Mouse (Mus musculus): Measurements from ENCODE around the gene Ripor2. TPM values are rescaled to one million over a fixed set of nuclear protein-coding genes. Genes with fewer than 3 reads are reported as not detected.

Ripor2 gene
- polyA plus RNA-seq, 1 experiment from 2014 or later = 3.5 TPM

GRCm38 (mm10) chr13:24615921-24616565 lies 34.1 kb downstream of the Ripor2 start:
- Histone ChIP-seq H3K27ac (replicated peaks; ENCODE audit: low read depth, low read length) (no peak overlapping the region), H3K36me3 (replicated peaks; ENCODE audit: control insufficient read depth, insufficient read depth, low read depth, low read length) (no peaks in the 10 kb centered on the region), H3K27me3 (ENCODE audit: control insufficient read depth, insufficient read depth, low read length) (no peaks in the 10 kb centered on the region), H3K9ac (replicated peaks; ENCODE audit: low read length) (no peak overlapping the region), H3K9me3 (replicated peaks; ENCODE audit: control insufficient read depth, low read length) (no peaks in the 10 kb centered on the region), H3K4me1 (ENCODE audit: control insufficient read depth, insufficient read depth, low read length) (no peaks in the 10 kb centered on the region), H3K4me3 (ENCODE audit: low read depth, low read length) (no peak overlapping the region), H3K4me2 (ENCODE audit: low read depth, low read length) (no peak overlapping the region)
- DNase-seq (ENCODE audit: low spot score) (no peak), ATAC-seq (replicated peaks; ENCODE audit: insufficient number of reproducible peaks, low FRiP score, low TSS enrichment, low read depth) (no peak)
- WGBS = 55% methylated on average over 9 of the region's 9 CpGs

- Histone ChIP-seq H3K9ac (replicated peaks; ENCODE audit: low read length) (no peak overlapping the region), H3K4me2 (ENCODE audit: low read depth, low read length) (no peak overlapping the region), H3K36me3 (replicated peaks; ENCODE audit: control insufficient read depth, insufficient read depth, low read depth, low read length) (no peaks in the 10 kb centered on the region), H3K4me1 (ENCODE audit: control insufficient read depth, insufficient read depth, low read length) (no peaks in the 10 kb centered on the region), H3K4me3 (ENCODE audit: low read depth, low read length) (no peak overlapping the region), H3K27ac (replicated peaks; ENCODE audit: low read depth, low read length) (no peak overlapping the region), H3K9me3 (replicated peaks; ENCODE audit: control insufficient read depth, low read length) (no peaks in the 10 kb centered on the region), H3K27me3 (ENCODE audit: control insufficient read depth, insufficient read depth, low read length) (no peaks in the 10 kb centered on the region)
- DNase-seq (ENCODE audit: low spot score) (no peak), ATAC-seq (replicated peaks; ENCODE audit: insufficient number of reproducible peaks, low FRiP score, low TSS enrichment, low read depth) (no peak)
- WGBS = 86% methylated on average over 8 of the region's 8 CpGs
Observed at GRCm38 (mm10) chr13:24616645-24617044, 34.7 kb downstream of the Ripor2 start.

- no peak overlapping the region for H3K27ac ChIP-seq (replicated peaks; ENCODE audit: low read depth, low read length)
- DNase-seq (ENCODE audit: low spot score) = no peak
Observed at GRCm38 (mm10) chr13:24617076-24617798, 35.2 kb downstream of the Ripor2 start.

GRCm38 (mm10) chr13:24617799-24618130 lies 35.8 kb downstream of the Ripor2 start:
- H3K4me3 ChIP-seq (ENCODE audit: low read depth, low read length) = no peak overlapping the region

More at GRCm38 (mm10) chr13:24617076-24617798, 35.2 kb downstream of the Ripor2 start:
- ATAC-seq (replicated peaks; ENCODE audit: insufficient number of reproducible peaks, low FRiP score, low TSS enrichment, low read depth) = no peak
- WGBS = 63% methylated on average over 6 of the region's 6 CpGs
- H3K4me2 ChIP-seq (ENCODE audit: low read depth, low read length) = no peak overlapping the region
- no peaks in the 10 kb centered on the region for H3K27me3 ChIP-seq (ENCODE audit: control insufficient read depth, insufficient read depth, low read length)
- H3K9ac ChIP-seq (replicated peaks; ENCODE audit: low read length) = no peak overlapping the region
- H3K4me3 ChIP-seq (ENCODE audit: low read depth, low read length) = no peak overlapping the region
- H3K4me1 ChIP-seq (ENCODE audit: control insufficient read depth, insufficient read depth, low read length) = no peaks in the 10 kb centered on the region
- no peaks in the 10 kb centered on the region for H3K36me3 ChIP-seq (replicated peaks; ENCODE audit: control insufficient read depth, insufficient read depth, low read depth, low read length)
- H3K9me3 ChIP-seq (replicated peaks; ENCODE audit: control insufficient read depth, low read length) = no peaks in the 10 kb centered on the region

GRCm38 (mm10) chr13:24619711-24620110 lies 37.7 kb downstream of the Ripor2 start:
- Histone ChIP-seq H3K4me2 (ENCODE audit: low read depth, low read length) (no peak overlapping the region), H3K4me1 (ENCODE audit: control insufficient read depth, insufficient read depth, low read length) (no peaks in the 10 kb centered on the region), H3K4me3 (ENCODE audit: low read depth, low read length) (no peak overlapping the region), H3K9ac (replicated peaks; ENCODE audit: low read length) (no peak overlapping the region), H3K36me3 (replicated peaks; ENCODE audit: control insufficient read depth, insufficient read depth, low read depth, low read length) (no peaks in the 10 kb centered on the region), H3K27me3 (ENCODE audit: control insufficient read depth, insufficient read depth, low read length) (no peaks in the 10 kb centered on the region), H3K9me3 (replicated peaks; ENCODE audit: control insufficient read depth, low read length) (no peaks in the 10 kb centered on the region), H3K27ac (replicated peaks; ENCODE audit: low read depth, low read length) (no peak overlapping the region)
- no peak for ATAC-seq (replicated peaks; ENCODE audit: insufficient number of reproducible peaks, low FRiP score, low TSS enrichment, low read depth)
- no peak for DNase-seq (ENCODE audit: low spot score)
- WGBS = 67% methylated on average over 1 of the region's 1 CpGs

More at GRCm38 (mm10) chr13:24617799-24618130, 35.8 kb downstream of the Ripor2 start:
- no peak for ATAC-seq (replicated peaks; ENCODE audit: insufficient number of reproducible peaks, low FRiP score, low TSS enrichment, low read depth)
- 77% methylated on average over 2 of the region's 2 CpGs for WGBS
- H3K27ac ChIP-seq (replicated peaks; ENCODE audit: low read depth, low read length) = no peak overlapping the region
- H3K9me3 ChIP-seq (replicated peaks; ENCODE audit: control insufficient read depth, low read length) = no peaks in the 10 kb centered on the region
- no peaks in the 10 kb centered on the region for H3K36me3 ChIP-seq (replicated peaks; ENCODE audit: control insufficient read depth, insufficient read depth, low read depth, low read length)
- H3K9ac ChIP-seq (replicated peaks; ENCODE audit: low read length) = no peak overlapping the region
- H3K4me2 ChIP-seq (ENCODE audit: low read depth, low read length) = no peak overlapping the region
- no peaks in the 10 kb centered on the region for H3K27me3 ChIP-seq (ENCODE audit: control insufficient read depth, insufficient read depth, low read length)
- DNase-seq (ENCODE audit: low spot score) = no peak
- H3K4me1 ChIP-seq (ENCODE audit: control insufficient read depth, insufficient read depth, low read length) = no peaks in the 10 kb centered on the region

- H3K36me3 ChIP-seq (replicated peaks; ENCODE audit: control insufficient read depth, insufficient read depth, low read depth, low read length) = no peaks in the 10 kb centered on the region
- 62% methylated on average over 6 of the region's 6 CpGs for WGBS
- ATAC-seq (replicated peaks; ENCODE audit: insufficient number of reproducible peaks, low FRiP score, low TSS enrichment, low read depth) (no peak), DNase-seq (ENCODE audit: low spot score) (no peak)
- no peaks in the 10 kb centered on the region for H3K27me3 ChIP-seq (ENCODE audit: control insufficient read depth, insufficient read depth, low read length)
- no peak overlapping the region for H3K4me2 ChIP-seq (ENCODE audit: low read depth, low read length)
- no peak overlapping the region for H3K27ac ChIP-seq (replicated peaks; ENCODE audit: low read depth, low read length)
- no peaks in the 10 kb centered on the region for H3K4me1 ChIP-seq (ENCODE audit: control insufficient read depth, insufficient read depth, low read length)
- no peak overlapping the region for H3K9ac ChIP-seq (replicated peaks; ENCODE audit: low read length)
- H3K4me3 ChIP-seq (ENCODE audit: low read depth, low read length) = no peak overlapping the region
- no peaks in the 10 kb centered on the region for H3K9me3 ChIP-seq (replicated peaks; ENCODE audit: control insufficient read depth, low read length)
Observed at GRCm38 (mm10) chr13:24620439-24620838, 38.5 kb downstream of the Ripor2 start.

GRCm38 (mm10) chr13:24623631-24624030 lies 41.6 kb downstream of the Ripor2 start:
- Histone ChIP-seq H3K27me3 (ENCODE audit: control insufficient read depth, insufficient read depth, low read length) (no peaks in the 10 kb centered on the region), H3K4me1 (ENCODE audit: control insufficient read depth, insufficient read depth, low read length) (no peaks in the 10 kb centered on the region), H3K27ac (replicated peaks; ENCODE audit: low read depth, low read length) (no peak overlapping the region), H3K36me3 (replicated peaks; ENCODE audit: control insufficient read depth, insufficient read depth, low read depth, low read length) (no peaks in the 10 kb centered on the region), H3K9ac (replicated peaks; ENCODE audit: low read length) (no peak overlapping the region), H3K4me2 (ENCODE audit: low read depth, low read length) (no peak overlapping the region), H3K9me3 (replicated peaks; ENCODE audit: control insufficient read depth, low read length) (no peaks in the 10 kb centered on the region), H3K4me3 (ENCODE audit: low read depth, low read length) (no peak overlapping the region)
- ATAC-seq (replicated peaks; ENCODE audit: insufficient number of reproducible peaks, low FRiP score, low TSS enrichment, low read depth) (no peak), DNase-seq (ENCODE audit: low spot score) (no peak)
- 87% methylated on average over 4 of the region's 4 CpGs for WGBS

GRCm38 (mm10) chr13:24625071-24625470 lies 43.1 kb downstream of the Ripor2 start:
- no peak for DNase-seq (ENCODE audit: low spot score)
- no peak for ATAC-seq (replicated peaks; ENCODE audit: insufficient number of reproducible peaks, low FRiP score, low TSS enrichment, low read depth)

More at GRCm38 (mm10) chr13:24625071-24625470, 43.1 kb downstream of the Ripor2 start:
- WGBS = 73% methylated on average over 5 of the region's 5 CpGs
- Histone ChIP-seq H3K27ac (replicated peaks; ENCODE audit: low read depth, low read length) (no peak overlapping the region), H3K4me3 (ENCODE audit: low read depth, low read length) (no peak overlapping the region), H3K4me1 (ENCODE audit: control insufficient read depth, insufficient read depth, low read length) (no peaks in the 10 kb centered on the region), H3K36me3 (replicated peaks; ENCODE audit: control insufficient read depth, insufficient read depth, low read depth, low read length) (no peaks in the 10 kb centered on the region), H3K9me3 (replicated peaks; ENCODE audit: control insufficient read depth, low read length) (no peaks in the 10 kb centered on the region), H3K27me3 (ENCODE audit: control insufficient read depth, insufficient read depth, low read length) (no peaks in the 10 kb centered on the region), H3K9ac (replicated peaks; ENCODE audit: low read length) (no peak overlapping the region), H3K4me2 (ENCODE audit: low read depth, low read length) (no peak overlapping the region)
